Mouse (Mus musculus): ENCODE measurements around the gene Mybpc2.

The Mybpc2 gene

DNA sequence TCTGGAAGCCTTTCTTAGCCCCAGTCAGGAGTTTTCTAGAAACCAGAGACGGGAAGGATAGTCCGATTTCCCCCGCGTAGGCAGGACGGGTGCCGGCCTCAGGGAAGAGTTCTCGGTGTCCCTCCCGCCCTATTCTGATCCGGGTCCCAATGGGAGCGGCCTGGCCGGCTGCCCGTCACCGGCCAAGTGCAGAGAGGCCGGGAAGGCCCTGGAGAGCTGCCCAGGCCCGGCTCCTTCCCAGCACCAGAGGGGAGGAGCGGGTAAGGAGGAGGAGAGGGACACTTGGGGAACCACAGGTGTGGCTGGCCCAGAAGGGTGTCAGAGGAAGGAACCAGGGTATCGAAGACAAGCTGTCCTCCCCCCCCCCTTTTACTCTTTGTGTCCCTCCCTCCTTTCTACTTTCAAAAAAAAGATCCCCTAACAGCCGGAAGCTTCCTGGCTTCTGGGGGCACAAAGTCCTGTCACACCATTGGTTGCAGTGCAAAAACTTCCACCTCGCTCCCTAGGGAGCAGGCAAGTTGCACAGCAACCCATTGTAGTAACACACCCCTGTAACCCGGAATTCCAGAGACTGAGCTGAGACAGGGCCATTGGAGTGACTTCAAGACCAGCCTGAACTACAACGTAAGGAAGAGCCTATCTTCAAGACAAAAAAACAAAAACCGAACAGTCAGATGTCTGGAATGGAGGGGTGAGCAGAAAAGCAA is 823 bp upstream of the Mybpc2 start:
- no peak for DNase-seq (ENCODE audit: low read depth, low spot score)

DNA sequence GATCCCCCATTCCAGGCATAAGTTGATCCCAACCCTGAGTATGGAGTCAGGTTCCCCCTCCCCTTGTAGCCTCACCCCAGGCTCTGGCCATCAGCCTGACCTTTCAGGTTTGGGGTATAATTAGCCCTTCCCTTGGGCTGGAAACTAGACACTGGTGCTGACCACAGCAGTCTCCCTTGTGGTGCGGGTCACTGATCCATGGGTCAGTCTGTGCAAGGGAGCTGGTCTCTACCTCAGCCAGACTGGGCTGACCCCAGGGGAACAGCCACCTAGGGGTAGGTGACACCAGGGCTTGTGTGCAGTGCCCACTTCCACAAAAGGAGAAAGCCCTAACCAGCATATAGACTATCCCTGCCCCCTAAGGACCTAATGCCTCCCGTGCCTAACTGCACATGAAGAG is 1.4 kb downstream of the Mybpc2 start:
- DNase-seq (ENCODE audit: low read depth, low spot score), result no peak

DNA sequence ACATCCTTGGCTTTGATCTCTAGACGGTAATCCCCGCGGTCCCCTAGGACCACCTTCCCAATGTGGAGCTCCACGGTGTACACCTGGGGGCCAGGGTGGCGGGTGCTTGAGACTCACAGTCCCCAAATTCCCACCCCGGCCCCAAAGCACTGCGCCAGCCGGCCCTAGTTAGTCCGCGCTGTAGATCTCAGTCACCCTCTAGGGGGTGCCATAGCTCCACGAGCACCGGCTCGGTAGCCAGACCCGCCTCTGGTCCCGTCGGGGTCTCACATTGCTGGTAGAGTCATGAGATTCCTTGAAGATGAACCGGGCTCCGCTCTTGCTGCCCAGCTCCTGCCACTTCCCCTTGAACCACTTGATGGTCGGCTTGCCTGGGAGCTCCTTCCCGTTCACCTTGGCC is 2.7 kb downstream of the Mybpc2 start:
- DNase-seq (ENCODE audit: low read depth, low spot score), result peak; percentile 57

DNA sequence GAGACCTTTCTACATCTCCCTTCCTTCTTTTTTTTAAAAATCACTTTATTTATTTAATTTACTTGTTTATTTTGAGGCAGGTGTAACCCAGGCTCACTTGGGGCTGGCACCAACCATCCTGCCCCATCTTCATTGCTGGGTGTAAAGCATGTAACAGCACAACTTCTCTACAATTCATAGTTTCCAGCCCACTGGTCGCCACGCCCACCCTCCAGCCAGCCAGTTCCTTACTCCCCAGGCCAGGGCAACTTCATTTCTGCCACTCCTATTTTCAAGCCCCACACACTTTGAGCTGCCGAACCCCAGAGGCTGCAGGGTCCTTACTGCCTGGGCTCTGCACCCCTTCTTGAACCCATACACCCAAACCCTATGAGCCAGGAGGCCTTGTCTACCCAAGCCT is 3.5 kb downstream of the Mybpc2 start:
- DNase-seq (ENCODE audit: low read depth, low spot score), result no peak

DNA sequence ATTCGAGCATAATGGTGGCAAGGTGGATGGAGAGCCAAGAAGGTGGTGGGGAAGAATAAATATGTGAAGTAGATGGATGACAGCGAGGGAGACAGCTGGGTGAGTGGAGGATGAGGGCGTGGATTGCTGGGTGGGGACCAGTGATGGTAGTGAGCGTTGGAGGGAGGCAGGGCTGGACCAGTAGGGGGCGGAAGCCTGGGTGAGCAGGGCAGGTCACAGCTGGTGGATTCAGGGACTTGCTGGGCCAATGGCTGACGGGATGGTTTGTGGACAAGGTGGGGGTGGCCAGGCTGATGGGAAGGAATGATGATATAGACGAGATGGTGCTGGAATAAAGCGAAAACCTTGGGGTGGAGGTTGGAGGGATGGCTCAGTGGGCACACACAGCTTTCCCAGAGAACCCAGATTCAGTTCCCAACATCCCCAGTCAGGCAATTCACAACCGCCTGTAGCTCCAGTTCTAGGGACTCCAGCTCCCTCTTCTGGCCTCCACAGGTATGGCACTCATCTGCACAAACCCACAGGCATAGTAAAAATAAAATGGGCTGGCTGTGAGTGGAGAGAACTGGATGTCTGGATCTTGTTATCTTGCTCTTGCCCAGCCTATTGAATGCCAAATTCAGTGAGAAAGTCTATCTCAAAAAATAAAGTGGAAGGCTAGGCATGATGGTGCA is 5.1 kb downstream of the Mybpc2 start:
- DNase-seq (ENCODE audit: low read depth, low spot score), result peak; percentile 52

DNA sequence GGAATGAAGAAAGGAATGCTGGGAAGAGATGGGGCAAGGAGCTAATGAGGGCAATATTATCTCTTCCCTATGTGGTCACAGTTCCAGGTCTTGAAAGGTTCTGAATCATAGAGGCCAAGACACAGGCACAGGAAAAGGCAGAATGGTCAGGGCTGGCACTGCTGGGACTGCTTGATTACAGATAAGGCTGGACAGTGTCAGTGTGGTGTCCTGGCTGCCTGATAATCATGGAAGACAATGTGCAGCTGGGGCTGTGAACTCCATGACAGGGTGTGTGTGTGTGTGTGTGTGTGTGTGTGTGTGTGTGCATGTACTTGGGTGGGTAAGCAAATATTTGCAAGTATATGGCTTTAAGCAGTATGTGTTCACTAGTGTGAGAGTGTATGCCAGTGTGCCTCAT is 17.0 kb downstream of the Mybpc2 start:
- DNase-seq (ENCODE audit: low read depth, low spot score), result no peak

DNA sequence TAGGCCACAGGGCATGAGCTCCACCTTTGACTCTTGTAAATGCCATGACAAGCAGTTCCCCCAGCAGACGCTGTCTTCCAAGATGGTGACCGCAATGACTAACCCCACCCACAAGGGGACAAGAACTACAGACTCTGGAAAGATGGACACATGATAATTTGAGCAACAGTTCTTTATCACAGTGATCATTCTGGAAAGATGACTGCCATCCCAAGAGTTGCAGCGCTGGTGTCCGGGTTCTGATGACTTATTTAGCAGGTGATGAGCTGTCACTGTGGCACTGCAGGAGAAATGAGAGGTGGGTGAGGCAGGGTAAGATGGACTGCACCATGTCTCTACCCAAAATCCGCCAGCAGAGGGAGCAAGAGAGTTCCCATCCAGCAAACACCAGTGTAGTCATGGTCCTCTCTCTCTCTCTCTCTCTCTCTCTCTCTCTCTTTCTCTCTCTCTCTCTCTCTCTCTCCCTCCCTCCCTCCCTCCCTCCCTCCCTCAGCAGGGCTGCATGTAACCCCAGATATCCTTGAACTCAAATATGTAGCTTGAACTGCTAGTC is 22.8 kb downstream of the Mybpc2 start:
- peak; percentile 46 for DNase-seq (ENCODE audit: low read depth, low spot score)

DNA sequence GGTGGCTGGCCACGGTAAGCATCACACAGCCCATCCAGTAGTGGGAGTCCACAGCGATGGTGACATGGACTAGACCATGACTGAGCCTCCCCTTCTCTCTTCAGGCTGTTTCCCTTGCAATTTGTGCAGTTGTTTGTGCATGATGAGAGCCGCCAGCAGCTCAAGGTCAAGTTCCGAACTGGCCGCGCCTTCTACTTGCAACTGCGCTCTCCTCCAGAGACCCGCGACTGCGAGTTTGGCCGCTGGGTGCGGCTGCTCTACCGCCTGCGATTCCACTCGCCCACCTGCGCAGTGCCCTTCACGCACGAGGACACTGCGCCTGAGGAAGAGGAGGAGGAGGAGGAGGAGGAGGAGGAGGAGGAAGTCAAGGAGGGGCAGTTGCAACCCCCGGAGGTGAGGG is 24.4 kb downstream of the Mybpc2 start:
- no peak for DNase-seq (ENCODE audit: low read depth, low spot score)

DNA sequence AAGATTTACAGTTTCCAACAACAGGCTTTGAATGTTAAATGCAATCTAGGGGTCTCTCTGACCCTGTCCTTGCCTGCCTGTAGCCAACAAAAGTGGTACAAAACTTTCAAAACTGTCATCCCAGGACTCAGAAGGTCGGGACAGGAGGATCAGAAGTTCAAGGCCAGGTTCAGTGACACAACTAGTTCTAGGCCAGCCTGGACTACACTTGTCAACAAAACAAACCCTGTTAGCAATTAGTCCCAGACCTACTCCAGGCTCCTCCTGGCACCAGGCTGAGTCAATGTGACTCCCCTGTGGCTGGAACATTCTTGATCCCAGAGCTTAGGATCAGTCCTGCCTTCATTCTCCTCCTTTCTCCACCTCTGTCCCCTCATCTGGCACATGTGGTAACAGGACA is 25.5 kb downstream of the Mybpc2 start:
- no peak for DNase-seq (ENCODE audit: low read depth, low spot score)

DNA sequence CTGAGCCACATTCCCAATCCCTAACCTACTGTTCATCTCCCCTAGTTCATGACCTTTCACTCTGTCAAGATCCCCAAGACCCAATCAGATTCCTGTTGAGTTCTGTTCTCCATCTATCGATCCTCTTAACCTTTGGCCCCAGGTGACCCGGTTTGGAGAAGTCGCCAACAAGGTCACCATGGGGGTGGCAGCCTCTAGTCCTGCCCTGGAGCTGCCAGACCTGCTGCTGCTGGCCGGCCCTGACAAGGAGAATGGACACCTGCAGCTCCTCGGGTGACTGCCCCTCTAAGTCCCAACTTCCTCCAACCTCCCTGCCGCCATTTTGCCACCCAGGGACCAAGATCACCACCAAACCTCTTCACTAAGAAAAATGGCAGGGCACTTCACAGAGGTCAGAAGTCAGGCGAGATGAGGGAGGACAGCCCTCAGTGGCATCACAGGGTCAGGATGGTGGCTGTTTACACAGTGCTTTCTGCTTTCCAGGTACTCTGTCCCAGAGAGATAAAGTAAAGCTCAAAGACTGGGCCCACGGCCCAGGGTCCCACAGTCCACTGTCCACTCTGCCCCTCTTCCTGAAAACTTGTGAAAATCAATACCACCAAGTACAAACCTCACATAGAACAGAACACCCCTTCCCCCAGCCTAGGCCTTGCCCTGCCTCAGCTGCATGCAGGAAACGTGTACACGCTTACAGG is 26.9 kb downstream of the Mybpc2 start:
- DNase-seq (ENCODE audit: low read depth, low spot score), result no peak

DNA sequence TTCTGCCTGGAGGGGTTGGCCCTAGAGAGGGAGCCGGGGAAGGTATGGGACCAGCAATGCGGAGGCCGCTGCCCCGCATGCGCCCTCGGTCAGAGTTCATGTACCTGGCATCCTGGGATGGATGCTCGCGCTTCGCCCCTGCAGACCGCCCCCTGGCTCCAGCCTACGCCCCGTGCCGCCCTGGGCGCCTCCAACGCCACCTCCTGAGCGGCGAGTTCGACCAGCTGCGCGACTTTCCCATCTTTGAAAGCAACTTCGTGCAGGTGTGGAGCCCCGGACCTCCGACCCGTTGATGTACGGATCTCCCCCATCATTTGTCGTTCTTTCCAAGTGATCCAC is 27.7 kb downstream of the Mybpc2 start:
- no peak for DNase-seq (ENCODE audit: low read depth, low spot score)

DNA sequence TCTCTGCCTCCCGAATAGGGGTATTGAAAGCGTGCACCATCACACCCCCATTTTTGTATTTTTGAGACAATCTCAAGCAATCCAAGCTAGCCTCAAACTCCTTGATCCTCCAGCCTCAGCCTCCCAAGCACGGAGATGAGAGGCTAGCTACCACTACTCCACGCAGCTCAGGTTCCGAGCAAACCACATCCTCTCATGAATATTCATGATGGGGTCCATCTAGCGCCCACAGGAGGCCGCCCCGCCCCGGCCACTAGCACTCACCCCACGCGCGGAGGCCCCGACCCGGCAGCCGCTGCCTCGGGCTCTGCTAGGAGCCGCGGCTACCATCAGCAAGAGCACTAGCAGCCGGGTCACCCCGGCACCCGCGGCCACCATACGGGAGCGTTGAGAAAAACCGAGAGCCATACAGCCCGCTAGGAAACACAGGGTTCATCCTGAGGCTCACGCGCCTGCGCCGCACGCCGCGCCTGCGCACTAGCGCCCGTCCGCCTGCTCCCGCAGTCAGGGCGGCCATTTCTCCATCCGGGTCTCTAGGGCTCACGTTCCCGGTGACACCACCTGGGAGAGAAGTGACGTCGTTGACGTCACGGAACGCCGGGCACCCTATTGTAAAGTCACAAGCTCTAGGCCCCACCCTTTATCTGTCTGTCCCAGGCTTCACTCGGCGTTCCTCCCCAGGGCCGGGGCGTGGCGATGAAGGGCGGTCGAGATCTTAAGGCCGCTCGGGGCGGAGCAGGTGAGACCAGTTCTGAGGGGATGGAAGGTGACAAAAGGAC is 28.3 kb downstream of the Mybpc2 start, which contains the start of the genes Emc10 and Fam71e1:
TSS of gene Emc10 (minus strand) at position 538 of the 779 bp plus-strand sequence.
TSS of gene Fam71e1 (plus strand) at position 590 of the 779 bp plus-strand sequence.
- DNase-seq (ENCODE audit: low read depth, low spot score), result peak; percentile 100

DNA sequence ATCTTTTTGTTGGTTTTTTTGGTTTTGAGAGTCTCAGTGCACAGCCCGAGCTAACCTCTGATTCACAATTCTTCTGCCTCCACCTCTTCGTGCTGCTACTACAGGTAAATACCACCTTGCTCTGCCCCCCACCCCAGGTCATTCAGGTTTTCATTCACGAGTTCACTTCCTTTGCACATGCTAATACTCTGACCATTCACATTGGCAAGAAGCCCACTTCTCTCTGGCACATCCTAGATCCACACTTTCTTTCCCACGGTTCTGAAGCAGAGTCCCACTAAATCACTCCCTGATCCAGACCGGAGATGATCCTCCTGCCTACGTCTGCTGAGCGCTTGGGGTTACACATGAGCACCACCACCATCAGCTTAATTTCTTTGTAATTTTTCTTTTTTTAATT is 29.4 kb downstream of the Mybpc2 start:
- no peak for DNase-seq (ENCODE audit: low read depth, low spot score)

DNA sequence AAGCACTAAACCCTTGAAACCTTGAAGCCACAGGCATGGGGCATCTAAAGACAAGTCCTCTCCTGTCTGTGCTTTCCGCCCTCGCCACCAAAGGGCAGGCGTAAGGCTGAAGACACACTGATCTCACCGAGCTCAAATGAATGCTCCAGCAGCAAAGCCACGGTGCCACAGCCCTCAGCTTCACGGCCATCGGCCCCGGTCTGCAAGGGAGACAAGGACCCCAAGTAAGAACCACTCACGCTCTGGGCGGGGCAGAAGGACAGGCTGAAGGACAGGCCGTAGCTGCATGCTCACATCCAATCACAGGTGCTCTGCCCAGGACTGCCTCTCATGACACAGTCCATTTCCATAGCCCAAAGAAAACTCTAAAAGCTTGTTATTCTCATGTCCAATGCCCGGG is 29.8 kb downstream of the Mybpc2 start:
- no peak for DNase-seq (ENCODE audit: low read depth, low spot score)

DNA sequence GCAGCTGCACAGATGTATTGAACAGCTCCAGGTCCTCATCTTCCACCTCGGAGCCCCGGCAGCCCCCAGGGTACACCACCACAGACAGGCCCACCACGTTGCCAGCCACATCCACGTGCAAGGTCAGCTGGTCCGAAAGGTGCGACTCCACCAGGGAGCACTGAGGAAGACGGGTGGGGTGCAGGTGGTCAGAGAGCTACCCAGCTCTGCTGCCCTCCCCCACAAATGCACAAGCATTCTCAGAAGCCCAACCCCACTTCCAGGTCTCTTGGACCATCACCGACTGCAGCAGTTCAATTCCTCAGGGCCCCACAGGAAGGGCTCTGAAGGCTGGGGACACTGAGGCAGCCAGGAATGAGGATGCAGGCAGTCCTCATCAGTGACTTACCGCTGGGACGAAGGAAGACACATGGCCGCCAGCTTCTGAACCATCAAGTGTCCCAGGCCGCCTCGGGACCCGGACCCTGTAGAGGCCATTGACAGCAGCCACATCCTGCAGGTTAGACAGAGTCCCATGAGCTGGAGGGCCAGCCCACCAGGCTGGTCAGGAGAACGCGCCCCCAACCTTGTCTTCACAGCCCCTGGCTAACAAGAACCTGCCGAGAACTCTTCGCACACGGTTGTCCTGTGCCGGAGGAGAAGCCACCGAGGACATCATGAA is 32.2 kb downstream of the Mybpc2 start:
- DNase-seq (ENCODE audit: low read depth, low spot score), result no peak

DNA sequence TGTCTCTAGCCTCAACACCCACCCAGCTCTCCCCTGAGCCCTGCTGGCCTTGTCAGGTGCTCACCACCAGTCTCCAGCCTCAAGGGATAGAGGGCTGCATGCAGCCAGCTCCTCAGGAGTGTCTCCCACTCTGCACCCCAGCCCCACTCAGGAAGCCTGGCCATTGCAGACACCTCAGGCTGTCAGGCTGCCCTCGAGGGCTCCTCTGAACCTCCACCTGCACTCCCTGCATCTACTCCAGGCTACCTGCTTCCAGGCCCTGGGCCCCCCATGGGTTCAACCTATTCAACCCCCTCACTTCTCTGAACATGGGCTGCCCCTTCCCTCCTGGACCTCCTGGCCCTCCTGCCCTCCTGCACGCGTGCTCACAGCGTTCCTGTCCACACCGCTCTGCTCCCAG is 33.1 kb downstream of the Mybpc2 start:
- no peak for DNase-seq (ENCODE audit: low read depth, low spot score)

DNA sequence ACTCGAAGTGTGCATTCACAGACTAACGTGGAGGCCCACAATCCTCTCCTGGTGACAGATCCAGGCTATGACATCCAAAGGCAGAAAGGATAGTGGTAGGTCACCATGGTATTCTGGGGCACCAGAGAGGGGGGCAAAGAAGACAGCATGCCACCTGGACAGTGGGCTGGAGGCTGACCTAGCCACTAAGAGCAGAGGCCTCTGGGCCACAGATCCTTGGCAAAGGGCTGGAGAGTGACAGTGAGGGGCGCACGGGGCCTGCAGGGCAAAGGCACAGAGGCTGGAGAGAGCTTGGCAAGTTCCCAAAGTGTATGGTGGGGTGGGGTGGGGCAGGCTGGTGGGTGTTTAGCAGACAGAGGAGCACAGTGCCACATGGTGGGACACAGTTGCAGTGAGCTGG is 34.2 kb downstream of the Mybpc2 start:
- DNase-seq (ENCODE audit: low read depth, low spot score), result no peak

DNA sequence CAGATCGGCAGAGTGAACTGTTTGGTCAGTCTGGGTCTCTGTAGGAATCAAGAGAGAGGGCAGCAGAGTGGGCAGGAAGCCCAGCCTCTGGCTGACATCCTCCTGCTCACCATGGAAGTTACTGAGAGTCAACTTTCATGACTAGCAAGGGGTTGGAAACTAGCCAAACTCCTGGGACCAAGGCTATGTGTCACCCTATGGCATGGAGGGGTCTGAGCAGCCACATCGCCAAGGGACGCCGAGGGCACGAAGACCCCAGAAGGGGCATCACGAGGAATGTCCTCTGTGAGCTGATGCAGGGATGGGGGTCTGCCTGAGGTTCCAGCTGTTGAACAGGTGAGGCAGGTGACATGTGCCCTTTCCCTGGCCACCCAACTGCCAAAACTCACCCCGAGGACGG is 35.9 kb downstream of the Mybpc2 start:
- no peak for DNase-seq (ENCODE audit: low read depth, low spot score)

DNA sequence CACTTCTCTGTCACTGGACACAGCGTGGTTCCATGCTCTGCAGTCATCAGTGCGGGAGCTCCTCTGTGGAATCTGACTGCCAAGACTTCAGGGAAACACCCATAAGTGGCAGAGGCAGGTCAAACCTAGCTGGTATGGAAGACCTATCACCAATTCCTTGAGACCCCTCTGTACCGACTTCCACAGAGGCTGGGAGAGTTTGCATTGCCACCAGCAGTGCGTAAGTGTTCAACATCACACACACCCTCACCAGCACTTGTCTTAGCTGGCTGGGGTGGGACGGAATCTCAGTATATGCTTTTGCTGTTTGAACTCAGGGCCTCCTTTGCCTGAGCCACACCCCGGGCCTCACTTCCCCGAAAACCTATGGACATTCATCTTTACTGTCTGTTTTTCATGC is 36.5 kb downstream of the Mybpc2 start:
- DNase-seq (ENCODE audit: low read depth, low spot score), result no peak

DNA sequence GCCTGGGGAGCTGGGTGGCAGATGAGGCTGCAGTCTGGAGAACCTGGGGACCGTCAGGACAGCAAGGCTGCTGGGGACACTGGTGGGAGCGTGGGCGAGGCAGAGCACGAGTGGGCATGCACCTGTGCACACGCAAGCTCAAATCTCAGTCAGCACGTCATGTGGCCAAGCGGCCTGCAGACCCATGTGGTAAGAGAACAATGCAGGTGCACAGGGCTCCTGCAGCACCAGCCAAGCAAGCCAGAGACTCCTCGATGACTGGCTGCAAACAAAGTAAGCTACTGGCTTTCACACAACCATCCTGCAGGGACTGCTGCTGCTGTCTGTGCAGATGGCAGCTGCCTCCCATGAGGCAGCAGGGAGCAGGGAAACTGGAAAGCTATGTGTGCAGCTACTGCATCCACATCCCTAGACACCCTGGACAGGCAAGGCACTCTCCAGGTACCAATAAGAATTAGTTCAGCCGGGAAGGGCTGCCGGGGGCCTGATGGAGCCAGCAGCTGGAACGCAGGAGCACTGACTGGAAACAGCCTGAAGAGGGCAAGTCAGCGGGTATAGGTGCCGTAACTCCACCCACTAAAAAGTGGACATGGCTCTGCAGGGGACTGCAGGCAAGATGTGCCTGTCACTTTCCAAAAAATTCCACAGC is 37.4 kb downstream of the Mybpc2 start:
- DNase-seq (ENCODE audit: low read depth, low spot score), result no peak
